Mouse (Mus musculus) heart, postnatal 0 days (tissue): ENCODE measurements around the gene Gm21304.
"Not testable (repeated sequence)": the region's sequence is repeated elsewhere in the genome, so short reads cannot be mapped to it uniquely, and the experiment has no call there.

Source experiments
- CTCF ChIP-seq: IDR thresholded peaks from 2 replicates; pipeline ENCODE4 v1.5.1; 2016; ENCODE audit warnings: antibody characterized with exemption, control low read depth, low read depth
- EP300 ChIP-seq: IDR thresholded peaks from 2 replicates; pipeline ENCODE4 v1.6.1; 2016; ENCODE audit warnings: antibody characterized with exemption, low read depth

GRCm38 (mm10) chr10:104142687-104143086 lies 25.6 kb upstream of the Gm21304 start, which contains the start of gene Gm21293:
- TF ChIP-seq CTCF, EP300: not testable (repeated sequence)
